Mouse (Mus musculus): ENCODE data around the gene Gstt2.

Gene Gstt2

GRCm38 (mm10) chr10:75827668-75828360 lies 9.4 kb downstream of the Gstt2 start:
- peak; percentile 62 for DNase-seq (ENCODE audit: low spot score)

GRCm38 (mm10) chr10:75824530-75824929 lies 12.7 kb downstream of the Gstt2 start:
- no peak for DNase-seq (ENCODE audit: low spot score)

GRCm38 (mm10) chr10:75823782-75824181 lies 13.4 kb downstream of the Gstt2 start:
- DNase-seq (ENCODE audit: low spot score), result no peak

DNA sequence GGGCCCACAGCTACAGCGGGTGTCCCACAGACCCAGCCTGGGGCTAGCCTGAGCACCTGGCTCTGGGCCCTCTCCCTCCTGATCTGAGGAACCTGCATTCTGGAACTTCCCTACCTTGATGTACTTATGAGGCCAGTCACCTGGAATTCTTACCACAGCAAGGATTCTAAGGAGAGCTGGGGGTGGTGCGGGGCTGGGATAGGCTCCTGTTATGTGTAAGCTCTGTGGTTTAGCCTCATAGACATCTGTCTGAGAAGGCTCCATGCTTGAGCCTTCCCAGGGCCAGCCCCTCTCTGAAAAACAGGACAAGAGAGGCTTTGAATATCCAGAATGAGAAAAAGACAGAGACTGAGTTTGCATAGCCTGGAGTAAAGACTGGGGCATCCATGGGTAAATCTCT lies 14.8 kb downstream of the Gstt2 start, which contains the start of gene Gstt4:
Gstt4 (minus strand) TSS at position 101 of the 400 bp plus-strand sequence.
- no peak for DNase-seq (ENCODE audit: low spot score)

DNA sequence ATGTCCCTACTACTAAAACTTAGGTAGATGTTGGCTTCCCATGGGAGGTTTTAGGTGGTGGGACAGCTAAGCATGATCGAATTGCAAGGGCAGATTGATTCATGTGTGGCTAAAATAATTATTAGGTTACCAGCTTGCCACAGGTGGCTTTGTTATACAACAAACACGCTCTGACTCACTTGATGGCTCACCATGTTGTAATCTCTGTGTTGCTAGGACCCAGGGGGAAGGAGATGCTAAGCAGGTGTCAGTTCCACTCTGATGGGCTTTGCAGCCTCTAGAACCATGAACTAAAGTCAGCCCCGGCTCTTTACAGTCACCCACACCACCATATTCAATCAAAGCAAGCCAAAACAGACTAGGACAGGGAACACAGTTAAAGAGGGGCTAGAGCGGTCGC lies 17.3 kb downstream of the Gstt2 start:
- no peak for DNase-seq (ENCODE audit: low spot score)

DNA sequence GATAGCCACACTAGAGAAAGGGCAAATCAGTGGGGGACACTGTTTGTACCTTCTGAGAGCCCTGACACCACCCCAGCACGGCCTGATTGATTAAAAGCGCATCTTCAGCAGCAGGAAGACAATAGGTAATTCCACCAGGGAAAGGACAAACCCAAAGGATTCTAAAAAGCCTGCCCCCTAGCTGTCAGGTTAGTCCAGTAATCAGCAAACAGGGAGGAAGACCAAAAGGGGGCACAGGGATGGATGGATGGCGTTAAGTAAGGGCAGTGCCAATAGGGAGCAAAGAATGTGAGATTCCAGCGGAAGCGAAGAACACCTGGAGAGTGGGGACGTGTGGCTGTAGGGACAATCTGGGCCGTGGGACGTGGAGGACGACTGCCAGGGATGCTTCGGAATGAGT lies 18.6 kb downstream of the Gstt2 start:
- no peak for DNase-seq (ENCODE audit: low spot score)

DNA sequence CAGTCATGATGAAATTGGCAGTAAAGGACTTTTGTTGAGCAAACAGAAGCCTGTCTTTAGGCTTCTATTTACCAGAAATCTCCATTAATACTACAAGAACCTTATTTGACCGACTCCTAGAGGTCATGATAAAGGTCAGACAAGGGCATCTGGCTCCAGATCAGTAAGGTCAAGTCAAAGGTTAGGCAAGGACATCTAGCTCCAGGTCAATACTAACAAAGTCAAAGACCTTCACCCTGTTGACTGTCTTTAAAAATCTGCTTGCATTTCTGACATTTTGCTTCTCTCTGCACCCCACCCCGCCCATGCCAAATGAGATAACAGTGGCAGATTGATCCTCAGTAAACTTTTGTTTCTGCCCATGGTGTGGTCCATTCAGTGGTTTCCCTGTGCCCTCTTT lies 33.0 kb downstream of the Gstt2 start:
- no peak for DNase-seq (ENCODE audit: low spot score)

DNA sequence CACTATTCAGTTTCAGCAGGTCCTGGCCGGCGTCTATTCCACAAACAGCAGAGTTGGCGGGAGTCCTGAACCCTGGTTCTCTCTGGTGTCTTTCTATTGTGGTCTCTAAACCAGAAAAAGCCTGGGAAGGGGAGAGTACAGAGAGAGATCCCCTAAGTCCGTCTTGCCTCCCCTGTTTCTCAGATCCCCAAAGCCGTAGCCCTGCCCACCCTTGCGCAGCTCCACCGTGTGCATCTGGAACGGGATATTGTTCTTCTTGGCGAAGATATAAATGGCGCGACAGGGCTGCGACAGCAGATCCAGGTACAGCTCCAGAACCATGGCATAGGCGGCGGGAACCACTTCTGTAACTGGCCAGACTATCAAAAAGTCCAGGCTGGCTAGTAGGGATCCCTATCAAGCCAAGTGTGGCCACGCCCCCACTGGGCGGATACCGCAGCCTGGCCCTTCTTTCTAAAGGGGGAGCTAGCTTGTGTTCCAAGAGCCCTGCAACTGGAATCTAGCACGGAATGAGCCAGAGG lies 39.0 kb downstream of the Gstt2 start, which contains the start of gene Gstt1:
Gstt1 (minus strand) TSS at position 409 of the 521 bp plus-strand sequence.
- DNase-seq (ENCODE audit: low spot score), result peak; percentile 82

GRCm38 (mm10) chr10:75797619-75798175 lies 39.5 kb downstream of the Gstt2 start:
- DNase-seq (ENCODE audit: low spot score), result peak; percentile 64

- no peak for DNase-seq (ENCODE audit: low spot score)
Measured at GRCm38 (mm10) chr10:75796731-75797516, 40.3 kb downstream of the Gstt2 start.

DNA sequence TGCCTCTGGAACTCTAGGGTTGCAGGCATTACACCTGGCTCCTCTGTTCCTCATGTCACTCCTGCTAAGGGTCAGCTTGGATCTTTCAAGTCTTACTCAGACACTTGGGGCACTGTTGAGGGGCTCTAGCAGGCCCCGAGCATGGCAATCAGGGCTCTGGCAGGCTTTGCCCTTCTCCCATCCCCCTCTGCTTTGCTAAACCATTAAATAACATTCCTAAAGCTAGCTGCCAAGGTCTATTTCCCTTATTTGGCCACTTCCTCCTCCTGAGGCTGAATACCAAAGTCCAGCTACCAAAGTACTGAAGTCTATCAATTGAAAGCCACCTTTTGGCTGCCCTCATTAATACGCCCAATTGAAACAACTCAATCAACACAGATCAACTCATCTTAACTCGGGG lies 42.3 kb downstream of the Gstt2 start:
- no peak for DNase-seq (ENCODE audit: low spot score)

GRCm38 (mm10) chr10:75790773-75791172 lies 46.5 kb downstream of the Gstt2 start:
- no peak for DNase-seq (ENCODE audit: low spot score)

GRCm38 (mm10) chr10:75789841-75790240 lies 47.4 kb downstream of the Gstt2 start:
- DNase-seq (ENCODE audit: low spot score), result no peak

- DNase-seq (ENCODE audit: low spot score), result no peak
Measured at GRCm38 (mm10) chr10:75789081-75789735, 48.0 kb downstream of the Gstt2 start.

DNA sequence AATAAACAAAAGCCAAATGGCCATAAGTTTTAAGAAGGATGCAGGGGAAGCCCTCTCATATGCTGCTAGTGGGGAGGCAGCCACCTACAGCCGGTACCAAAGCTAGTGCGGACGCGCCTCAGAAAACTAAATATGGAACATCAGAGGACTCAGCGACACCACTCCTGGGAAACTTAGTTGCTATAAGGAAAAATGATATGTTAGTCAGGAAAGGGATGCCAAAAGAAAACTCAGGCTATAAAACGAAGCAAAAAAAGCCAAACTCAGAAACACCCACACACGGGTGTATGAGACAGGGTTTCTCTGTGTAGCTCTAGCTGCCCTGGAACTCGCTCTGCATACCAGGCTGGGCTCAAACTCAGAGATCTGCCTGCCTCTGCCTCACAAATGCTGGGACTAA lies 48.9 kb downstream of the Gstt2 start:
- DNase-seq (ENCODE audit: low spot score), result no peak

DNA sequence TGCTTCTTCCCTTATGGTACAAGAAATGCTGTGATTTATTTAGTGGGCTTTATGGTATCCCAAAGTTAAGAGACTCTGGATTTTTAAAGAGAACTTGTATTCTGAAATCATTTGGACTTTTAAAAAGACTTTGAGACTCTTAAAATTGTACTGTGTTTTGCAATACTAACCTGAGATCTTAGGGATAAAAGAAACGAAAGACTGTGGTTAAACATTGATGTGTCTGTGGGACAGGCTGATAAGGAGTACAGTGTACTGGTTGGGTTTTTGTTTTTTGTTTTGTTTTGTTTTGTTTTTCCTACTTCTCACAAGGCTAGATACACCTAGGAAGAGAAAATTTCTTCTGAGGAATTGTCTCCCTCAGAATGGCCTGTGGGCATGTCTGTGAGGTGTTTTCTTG lies 51.8 kb downstream of the Gstt2 start:
- DNase-seq (ENCODE audit: low spot score), result no peak

Data from testis, postnatal 10 days (tissue).